Mouse (Mus musculus) left cerebral cortex, adult 8-10 months (tissue): ENCODE measurements around the gene Arid1b. TPM values are rescaled to one million over a fixed set of nuclear protein-coding genes. Genes with fewer than 3 reads are reported as not detected.

Experiments
- DNase-seq, 2 experiments: peaks; one replicate each; pipeline ENCODE4 v3.0.0; 2022; ENCODE audit warnings: low spot score in 2 of 2
- total RNA-seq, 4 experiments: library from RNA; stranded (reverse); gene quantifications; 2 replicates each; pipeline ENCODE4 v1.2.4; 2022

The Arid1b gene
- total RNA-seq, result 10 to 100 TPM; 70.1 to 83.9 (median 72.5) TPM

- DNase-seq, result peak; percentile 51 to 67
These were observed at the start of gene Arid1b for GRCm38 (mm10) chr17:4993840-4994503. Arid1b (plus strand) TSS chr17:4994332.

GRCm38 (mm10) chr17:4945311-4945751, 48.8 kb upstream of the Arid1b start:
- DNase-seq, result no peak

- DNase-seq, result no peak
These were observed 48.2 kb upstream of the Arid1b start for GRCm38 (mm10) chr17:4945871-4946331.

GRCm38 (mm10) chr17:4946421-4946974, 47.6 kb upstream of the Arid1b start:
- DNase-seq, result no peak

GRCm38 (mm10) chr17:4947013-4947412, 47.1 kb upstream of the Arid1b start:
- no peak for DNase-seq

- no peak for DNase-seq
These were observed 46.7 kb upstream of the Arid1b start for GRCm38 (mm10) chr17:4947439-4947838.

- DNase-seq, result no peak
These were observed 45.6 kb upstream of the Arid1b start for GRCm38 (mm10) chr17:4948501-4948900.

- DNase-seq, result no peak
These were observed 39.7 kb upstream of the Arid1b start for GRCm38 (mm10) chr17:4954431-4954830.

GRCm38 (mm10) chr17:4964192-4964877, 29.8 kb upstream of the Arid1b start:
- no peak for DNase-seq

GRCm38 (mm10) chr17:4967201-4967600, 26.9 kb upstream of the Arid1b start:
- no peak for DNase-seq

- DNase-seq, result no peak
These were observed 26.1 kb upstream of the Arid1b start for GRCm38 (mm10) chr17:4968035-4968434.

- no peak for DNase-seq
These were observed 25.3 kb upstream of the Arid1b start for GRCm38 (mm10) chr17:4968878-4969277.

GRCm38 (mm10) chr17:4972261-4972660, 21.9 kb upstream of the Arid1b start:
- no peak for DNase-seq

- DNase-seq, result peak in 1 of 2 experiments; percentile 31
These were observed 19.4 kb upstream of the Arid1b start for GRCm38 (mm10) chr17:4974736-4975135.

GRCm38 (mm10) chr17:4980151-4980550, 14.0 kb upstream of the Arid1b start:
- DNase-seq, result no peak

GRCm38 (mm10) chr17:4982819-4983218, 11.3 kb upstream of the Arid1b start:
- no peak for DNase-seq

- DNase-seq, result no peak
These were observed 9.4 kb upstream of the Arid1b start for GRCm38 (mm10) chr17:4984691-4985090.

- no peak for DNase-seq
These were observed 3.1 kb upstream of the Arid1b start for GRCm38 (mm10) chr17:4990911-4991560.

- DNase-seq, result no peak
These were observed 2.5 kb upstream of the Arid1b start for GRCm38 (mm10) chr17:4991600-4991999.

- DNase-seq, result no peak
These were observed 664 bp upstream of the Arid1b start for GRCm38 (mm10) chr17:4993497-4993839.

- DNase-seq, result no peak
These were observed 326 bp downstream of the Arid1b start for GRCm38 (mm10) chr17:4994504-4994812.
